Mouse (Mus musculus): ENCODE data around the gene Comtd1.

The Comtd1 gene

DNA sequence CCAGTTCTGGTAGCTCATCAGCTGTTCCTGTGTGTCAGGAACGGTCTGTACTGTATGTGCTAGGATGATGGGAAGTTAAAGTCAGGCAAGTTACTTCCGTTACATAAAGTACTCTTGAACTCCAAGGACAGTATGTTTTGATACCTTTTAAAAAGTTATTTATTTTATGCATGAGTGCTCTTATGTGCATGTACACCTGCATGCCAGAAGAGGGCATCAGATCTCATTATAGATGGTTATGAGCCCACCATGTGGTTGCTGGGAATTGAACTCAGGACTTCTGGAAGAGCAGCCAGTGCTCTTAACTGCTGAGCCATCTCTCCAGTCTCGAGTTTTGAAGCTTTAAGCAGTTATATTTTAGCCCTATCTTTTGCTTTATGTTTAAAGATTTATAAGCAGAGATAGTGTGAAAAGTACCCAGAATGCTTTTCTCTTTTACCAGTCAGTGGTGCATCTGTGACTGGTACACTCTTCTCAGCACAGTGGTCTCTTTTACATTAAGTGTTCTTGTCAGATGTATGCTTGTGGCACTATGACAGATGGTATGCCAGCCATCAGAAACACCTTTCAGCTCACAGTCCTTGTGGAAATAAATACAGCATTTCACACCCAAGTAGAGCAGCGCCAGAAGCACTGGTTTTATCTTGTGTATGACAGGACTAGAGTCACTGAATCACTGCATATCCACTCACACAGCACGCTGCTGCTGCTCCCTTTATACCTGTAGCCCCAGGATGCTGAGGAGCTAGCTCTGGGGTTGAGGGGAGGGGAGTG, 6.8 kb downstream of the Comtd1 start:
- intact Hi-C loops (cut with DNase I): no loop called here

DNA sequence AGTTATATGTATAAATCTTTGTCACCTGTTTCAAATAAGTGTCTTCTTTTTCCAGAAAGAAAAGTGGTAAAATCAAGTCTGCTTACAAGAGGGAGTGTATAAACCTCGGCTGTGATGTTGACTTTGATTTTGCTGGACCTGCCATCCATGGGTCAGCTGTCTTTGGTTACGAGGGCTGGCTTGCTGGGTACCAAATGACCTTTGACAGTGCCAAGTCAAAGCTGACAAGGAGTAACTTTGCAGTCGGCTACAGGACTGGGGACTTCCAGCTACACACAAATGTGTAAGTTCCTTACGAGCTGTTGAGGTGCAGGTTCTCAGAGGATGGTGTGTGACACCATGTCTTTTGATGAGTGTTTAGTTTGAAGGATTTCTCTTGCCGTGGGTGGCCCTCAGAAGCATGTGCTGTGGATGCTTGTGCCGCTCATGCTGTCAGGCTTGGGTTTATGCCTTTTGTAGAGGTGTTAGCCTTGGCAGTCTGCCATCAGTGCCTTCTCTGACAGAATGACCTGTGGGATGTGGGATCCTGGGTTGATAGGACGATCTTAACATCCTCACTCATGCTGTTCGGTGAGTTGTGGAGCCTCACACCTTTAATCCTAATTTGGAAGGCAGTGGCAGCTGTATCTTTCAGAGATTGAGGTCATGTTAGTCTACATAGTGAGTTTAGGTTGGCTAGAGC, 10.3 kb downstream of the Comtd1 start:
- intact Hi-C loops (cut with DNase I): no loop called here

DNA sequence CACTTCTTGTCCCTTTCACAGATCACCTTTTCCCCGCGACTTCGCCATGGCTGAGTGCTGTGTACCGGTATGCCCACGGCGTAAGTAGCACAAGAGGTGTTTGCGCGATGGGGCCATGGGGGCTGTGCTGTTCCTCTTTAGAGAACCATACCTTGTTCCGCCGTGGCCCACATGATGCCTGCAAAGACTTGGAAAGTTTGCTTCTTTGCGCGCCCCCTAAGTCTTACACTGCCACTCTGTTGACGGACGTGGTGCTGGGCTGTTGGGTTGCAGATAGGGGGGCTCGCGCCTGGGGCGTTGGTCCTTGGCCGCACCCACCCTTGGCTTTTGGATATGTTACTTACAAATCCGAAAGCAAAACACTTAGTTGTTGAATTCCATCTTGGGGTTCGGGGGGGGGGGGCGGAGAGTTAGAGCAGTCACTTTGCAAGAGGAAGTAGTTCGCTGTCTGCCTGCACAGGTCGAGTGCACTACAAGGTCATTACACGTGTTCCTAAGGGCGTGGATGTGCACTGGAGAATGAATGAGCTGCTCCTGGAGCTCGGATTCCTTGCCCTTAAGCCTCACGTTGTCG, 16.9 kb downstream of the Comtd1 start:
- intact Hi-C loops (cut with DNase I): loop anchor here (2.0 kb wide), 1 partner anchor 15 kb away; no protein-coding TSS in a partner anchor

DNA sequence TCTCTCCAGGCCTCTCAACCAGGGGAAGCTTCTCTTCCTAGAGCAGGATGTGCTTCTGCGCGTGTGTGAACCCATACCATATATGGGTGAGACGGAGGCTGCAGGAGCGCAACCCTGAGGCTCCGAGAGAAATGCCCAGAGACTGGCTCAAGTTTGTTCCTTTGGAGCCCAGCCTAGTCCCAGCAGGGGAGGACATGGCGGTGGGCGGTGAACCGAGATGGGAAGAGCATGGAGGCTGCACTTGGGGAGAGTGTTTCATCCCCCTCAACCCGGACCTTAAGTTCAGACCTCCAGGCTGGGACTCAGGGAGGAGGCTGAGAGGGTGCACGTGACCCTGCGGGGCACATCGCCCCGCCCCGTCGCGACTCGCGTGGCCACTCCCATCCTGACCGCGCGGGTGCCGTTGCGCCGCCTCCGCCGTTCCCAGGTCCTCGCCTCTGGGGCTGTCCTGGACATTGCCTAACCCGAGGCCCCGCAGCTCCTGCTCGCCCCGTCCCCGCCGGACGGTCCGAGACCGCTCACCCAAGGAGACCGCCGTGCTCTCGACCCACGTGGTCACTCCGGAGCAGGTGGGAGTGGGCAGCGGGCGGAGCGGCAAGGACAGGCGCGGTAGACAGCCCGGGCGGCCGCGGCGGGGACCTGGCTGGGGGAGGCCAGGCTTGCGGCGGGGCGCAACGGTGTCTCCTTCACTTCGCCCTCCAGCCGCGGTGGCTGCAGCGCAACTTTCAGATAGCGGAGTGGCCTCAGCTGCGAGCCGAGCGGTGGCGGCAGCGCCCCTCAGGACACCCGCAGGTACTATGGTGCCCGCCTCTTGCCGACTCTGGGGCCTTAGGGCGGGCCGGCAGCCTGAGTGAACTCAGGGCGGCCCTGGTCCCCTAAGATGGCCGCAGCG, 17.7 kb downstream of the Comtd1 start:
- intact Hi-C loops (cut with DNase I): loop anchor here (2.0 kb wide), 1 partner anchor 16 kb away; no protein-coding TSS in a partner anchor

DNA sequence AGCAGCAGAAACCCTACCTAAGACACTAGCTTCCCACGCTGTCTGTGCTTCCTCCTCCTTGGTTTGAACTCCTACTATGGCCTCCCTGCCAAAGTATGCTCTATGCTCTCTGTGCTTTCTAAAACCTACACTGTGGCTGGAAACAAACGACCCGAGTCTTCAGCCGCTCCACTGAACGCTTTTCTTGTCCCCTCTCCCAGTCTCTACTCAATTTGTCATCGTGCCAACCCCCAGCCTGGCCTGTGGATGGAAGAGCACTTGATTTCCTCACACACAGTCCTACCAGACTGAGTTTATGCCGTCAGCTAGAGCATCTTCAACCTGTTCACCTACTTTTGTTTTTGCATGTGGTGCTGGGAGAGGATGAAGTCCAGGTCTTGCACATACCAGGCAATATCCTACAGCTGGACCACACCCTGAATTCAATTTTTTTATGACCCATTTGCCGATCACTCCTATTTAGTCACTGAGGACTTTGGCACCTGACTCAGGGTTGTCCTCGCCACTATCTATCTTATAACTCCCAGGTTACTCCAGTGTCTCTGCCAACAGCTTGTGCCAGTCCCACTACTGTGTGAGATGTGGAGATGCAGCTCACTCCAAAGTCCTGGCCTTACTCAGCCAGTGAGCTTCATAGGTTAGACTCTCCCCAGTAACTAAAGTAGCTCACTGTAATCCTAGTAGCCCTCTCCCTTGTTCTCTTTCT, 22.8 kb downstream of the Comtd1 start:
- intact Hi-C loops (cut with DNase I): no loop called here

DNA sequence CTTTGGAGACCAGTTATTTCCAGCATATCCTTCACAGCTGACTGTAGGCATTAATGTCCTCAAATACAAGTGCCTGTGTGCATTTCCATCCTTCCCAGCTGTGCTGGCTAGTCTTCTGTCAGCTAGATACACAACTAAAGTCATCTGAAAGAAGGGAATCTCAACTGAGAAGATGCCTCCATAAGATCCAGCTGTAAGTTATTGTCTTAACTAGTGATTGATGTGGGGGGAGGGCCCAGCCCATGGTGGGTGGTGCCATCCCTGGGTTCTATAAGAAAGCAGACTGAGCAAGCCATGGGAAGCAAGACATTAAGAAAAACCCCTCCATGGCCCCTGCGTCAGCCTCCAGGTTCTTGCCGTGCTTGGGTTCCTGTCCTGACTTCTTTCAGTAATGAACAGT, 23.8 kb downstream of the Comtd1 start, which contains the start of gene Vdac2:
TSS of gene Vdac2 (plus strand) at position 301 of the 400 bp plus-strand sequence.
- intact Hi-C loops (cut with DNase I): no loop called here

DNA sequence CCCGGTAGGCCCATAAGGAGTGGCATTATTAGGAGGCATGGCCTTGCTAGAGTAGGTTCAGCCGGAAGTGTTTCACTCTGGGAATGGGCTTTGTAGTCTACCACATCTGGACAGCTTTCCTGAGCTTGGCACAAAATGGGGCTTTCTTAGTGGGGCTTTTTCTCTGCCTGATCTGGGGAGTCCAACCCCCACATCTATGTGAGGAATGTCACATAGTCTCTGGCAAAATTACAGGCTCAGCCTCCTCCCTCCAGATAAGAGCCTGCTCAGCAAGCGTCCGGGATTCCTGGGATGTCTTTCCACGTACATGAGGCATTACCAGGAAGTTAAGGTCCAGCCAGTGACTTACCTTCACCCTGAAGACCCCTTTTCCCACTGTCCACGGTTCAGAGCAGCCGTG, 24.9 kb downstream of the Comtd1 start:
- intact Hi-C loops (cut with DNase I): no loop called here

DNA sequence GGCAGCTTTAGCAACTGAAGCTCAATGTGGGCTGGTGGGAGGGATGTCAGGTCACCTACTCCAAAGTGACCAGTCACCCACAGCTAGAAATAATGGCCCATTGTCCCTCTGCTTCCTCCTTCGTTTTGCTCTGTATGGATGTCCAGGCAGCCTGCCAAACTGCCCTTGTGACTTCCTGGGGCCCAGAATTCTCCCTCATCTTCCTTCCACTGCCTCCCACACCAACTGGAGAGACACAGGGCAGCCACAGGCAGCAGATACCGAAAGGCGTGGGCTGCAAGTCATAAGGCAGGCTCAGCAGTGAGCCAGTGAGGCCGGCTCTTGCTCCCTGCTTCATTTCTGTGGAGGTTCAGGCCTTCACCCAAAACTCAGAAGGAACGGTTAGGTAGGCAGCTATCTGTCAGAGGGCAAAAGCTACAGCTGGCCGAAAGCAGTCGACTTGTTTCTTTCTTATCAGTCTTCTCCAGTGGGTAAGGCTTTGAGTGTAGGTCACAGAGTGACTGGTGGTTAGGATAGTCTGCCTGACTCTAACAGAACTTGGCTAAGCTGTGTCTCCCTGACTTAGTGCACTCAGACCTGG, 25.9 kb downstream of the Comtd1 start:
- intact Hi-C loops (cut with DNase I): no loop called here

DNA sequence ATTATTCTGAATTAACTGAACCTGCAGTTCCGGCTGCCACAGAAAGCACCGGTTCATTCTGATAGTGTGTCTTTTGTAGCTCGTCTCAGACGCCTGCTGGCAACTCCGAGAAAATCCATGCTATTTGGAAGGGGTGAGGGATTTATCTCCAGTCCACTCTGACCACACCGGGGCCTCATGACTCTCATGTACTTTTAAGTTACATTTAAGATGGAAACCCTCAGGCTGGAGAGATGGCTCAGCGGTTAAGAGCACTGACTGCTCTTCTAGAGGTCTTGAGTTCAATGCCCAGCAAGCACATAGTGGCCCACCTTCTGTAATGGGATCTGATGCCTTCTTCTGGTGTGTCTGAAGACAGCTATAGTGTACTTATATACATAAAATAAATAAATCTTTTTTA, 26.5 kb downstream of the Comtd1 start:
- intact Hi-C loops (cut with DNase I): no loop called here

DNA sequence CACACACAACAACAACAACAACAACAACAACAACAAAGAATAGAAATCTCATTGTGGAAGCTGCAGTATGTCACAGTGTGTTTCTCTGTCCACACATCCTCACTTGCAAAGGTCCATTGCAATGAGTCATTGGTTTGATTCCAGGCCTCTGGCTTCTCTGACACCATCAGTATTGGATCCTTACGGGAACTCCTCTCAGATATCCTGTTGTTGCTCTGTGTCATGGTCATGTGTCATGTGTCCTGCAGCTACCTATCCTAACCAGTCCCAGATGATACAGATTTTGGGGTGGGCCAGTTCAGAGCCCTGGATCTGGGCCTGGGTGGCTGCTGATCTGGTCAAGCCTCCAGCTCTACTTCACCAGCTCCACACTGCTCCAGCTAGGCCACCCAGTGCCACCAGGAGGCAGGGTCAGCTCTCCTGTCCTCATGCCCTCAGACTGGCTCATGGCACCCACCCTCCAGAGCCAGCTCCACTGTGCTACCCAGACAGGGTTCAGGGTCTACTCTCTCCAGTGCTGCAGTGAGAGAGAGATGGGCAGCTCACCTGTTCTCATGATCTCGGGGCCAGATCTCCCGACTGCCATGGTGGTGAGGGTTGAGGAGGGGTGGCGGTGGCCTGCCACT, 27.8 kb downstream of the Comtd1 start:
- intact Hi-C loops (cut with DNase I): no loop called here

DNA sequence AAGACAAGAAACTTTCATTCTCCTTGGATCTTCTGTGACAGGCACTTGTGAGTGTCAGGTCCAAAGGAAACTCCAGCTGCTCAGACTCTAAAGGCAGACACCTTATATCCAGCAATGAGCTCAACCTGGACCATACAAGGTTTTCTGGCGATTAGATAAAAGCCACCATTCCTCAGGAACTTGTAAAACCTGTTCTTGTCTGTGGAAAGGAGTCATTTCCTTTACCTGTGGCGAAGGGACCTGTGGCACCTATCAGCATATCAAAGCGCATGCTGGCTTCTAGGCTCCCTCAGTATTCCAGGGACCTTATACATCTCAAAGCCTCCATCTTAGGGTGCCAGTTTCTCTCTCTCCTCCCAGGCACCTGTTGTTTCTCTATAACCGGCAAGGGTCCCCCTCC, 31.3 kb downstream of the Comtd1 start:
- intact Hi-C loops (cut with DNase I): no loop called here

DNA sequence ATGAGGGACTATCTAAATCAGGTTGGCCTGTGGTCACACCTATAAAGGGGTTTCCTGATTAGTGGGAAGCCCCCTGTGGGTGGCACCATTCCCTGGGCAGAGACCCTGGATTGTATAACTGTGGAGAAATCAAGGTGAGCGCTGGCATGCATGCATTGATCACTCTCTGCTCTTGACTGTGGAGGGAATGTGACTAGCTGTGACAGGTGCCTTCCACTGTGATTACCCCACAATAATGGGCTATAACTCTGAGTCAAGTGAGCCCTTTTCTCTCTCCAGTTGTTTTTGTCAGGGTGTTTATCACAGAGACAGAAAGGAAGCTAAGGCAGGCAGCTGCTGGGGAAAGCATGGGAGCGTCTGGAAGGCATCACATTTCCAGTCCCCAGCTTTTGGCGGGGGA, 32.5 kb downstream of the Comtd1 start:
- intact Hi-C loops (cut with DNase I): no loop called here

DNA sequence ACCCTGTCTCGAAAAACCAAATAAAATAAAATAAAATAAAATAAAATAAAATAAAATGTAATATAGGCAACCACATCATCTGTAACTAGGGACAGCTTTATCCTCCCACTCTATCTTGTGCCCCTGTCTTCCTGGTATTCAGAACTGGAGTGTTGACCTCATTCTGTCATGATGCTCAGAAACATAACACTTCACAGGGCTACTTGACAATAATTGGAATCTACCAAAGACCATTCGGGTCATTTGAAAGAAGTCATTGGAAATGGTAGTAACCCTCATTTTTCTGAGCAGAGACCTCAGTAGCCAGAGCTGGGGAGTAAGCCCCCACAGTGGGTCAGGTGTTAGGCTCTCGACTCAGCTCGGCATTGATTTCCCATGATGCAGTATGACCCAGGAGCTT, 34.2 kb downstream of the Comtd1 start:
- intact Hi-C loops (cut with DNase I): no loop called here

DNA sequence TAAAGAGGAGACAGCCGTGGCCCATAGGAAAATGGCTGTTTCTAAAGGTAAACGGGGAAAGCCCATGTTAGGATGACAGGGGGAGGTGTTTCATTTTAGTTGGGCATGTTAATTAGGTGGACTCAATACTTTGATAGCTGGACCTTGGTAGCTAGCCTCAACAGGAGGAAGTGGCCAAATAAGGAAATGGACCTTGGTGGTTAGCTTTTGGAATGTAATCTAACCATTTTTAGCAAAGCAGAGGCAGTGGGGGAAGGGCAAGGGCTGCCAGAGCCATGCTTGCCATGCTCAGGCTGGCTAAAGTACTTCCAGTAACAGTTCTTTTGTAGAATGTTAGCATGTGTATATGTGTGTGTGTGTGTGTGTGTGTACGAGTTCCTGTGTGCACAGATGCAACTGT, 34.9 kb downstream of the Comtd1 start:
- intact Hi-C loops (cut with DNase I): no loop called here

DNA sequence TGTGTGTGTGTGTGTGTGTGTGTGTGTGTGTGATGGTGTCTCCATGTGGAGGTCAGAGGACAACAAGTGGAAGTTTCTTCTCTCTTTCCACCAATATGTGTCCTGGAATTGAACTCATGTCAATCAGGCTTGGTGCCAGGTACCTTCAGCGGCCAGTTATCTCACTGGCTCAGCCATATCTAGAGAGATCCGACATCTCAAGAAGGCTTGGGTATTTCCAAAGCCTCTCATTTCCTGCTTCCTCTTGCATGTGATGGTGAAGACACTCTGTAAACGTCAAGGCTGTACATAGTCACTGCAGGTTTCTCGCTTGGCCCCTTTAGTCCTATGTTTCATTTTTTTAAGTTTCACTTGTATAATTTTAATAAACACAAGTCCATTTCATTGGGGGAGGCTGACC, 35.6 kb downstream of the Comtd1 start:
- intact Hi-C loops (cut with DNase I): no loop called here

DNA sequence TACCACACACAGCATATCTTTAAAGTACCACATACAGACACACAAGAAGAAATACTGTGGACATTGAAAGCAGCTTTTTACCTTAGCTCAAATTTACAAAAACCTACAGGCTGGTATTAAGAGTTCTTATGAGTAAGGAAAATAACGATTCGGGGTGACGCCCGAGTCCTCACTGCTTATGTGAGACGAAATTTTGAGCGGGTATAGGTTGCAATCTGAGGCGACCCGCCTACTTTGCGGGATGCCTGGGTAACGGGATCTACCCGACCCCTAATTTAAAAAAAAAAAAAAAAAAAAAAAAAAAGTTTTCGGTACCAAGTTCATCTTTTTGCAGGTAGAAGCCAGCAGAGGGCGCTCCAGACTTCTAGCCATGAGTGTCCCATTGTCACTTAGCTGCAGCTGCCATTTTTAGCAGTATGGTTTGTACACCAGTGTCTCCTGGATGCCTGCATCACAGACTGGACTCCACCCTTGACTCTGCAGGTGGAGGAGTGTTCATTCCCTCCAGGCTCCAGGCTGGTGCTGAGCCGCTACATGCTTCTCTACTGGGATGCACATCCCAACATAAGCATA, 36.1 kb downstream of the Comtd1 start:
- intact Hi-C loops (cut with DNase I): loop anchor here (1.0 kb wide), 1 partner anchor 37 kb away; no protein-coding TSS in a partner anchor

DNA sequence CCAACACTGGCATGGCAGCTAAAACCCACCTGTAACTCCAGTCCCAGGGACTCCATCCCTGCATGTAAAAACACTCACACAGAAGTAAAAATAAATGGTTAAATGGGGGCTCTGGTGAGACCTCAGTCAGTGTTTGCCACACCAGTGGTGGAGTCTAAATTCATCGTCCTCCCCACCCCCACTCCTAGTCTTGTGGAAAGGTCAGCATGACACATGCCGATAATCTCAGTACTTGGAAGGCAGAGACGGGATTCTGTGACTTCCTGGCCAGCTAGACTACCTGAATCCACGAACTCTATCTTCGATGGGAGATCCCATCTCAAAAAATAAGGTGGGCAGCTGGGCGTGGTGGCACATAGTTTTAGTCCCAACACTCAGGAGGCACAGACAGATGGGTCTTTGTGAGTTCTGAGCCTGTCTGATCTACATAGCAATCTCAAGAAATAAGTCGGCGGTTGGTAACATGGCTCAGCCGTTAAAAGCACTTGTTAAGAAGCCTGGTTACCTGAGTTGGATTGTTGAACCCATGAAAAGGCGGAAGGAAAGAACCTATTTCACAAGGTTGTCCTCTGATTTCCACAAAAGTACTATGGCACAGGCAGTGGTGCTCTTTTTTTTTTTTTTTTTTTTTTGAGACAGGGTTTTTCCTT, 36.9 kb downstream of the Comtd1 start:
- intact Hi-C loops (cut with DNase I): loop anchor here (1.0 kb wide), 1 partner anchor 37 kb away; no protein-coding TSS in a partner anchor

DNA sequence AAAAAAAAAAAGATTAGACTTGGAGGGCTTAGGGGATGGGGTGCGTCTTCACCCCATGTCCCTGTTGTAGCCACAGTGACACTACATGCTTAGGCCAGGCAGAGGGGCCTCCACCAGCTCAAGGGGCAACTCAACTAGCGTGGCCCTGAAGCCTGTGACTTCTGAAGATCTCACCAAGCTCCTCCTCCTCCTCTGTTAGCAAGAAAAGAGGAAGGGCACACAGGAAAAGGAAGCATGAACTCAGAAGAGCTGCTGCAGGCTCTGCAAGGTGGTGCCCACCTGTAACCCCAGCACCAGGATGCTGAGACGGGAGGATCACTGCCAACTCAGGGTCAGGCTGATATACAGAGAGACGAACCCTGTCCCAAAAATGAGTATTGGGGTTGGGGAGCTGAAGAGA, 37.5 kb downstream of the Comtd1 start:
- intact Hi-C loops (cut with DNase I): no loop called here

DNA sequence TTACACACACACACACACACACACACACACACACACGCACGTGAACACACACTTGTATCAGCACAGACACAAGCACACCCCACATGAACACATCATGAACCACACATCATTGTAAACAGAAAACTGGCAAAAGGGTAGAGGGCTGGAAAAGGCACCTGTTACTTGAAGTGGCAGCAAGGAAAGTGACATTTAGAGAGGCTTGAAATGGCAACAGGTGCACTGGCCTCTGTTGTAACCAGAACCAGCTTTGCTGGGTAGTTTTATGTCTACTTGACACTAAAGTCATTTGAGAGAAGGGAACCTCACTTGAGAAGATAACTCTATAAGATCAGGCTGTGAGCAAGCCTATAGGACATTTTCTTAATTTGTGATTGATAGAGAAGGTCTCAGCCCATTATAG, 39.4 kb downstream of the Comtd1 start:
- intact Hi-C loops (cut with DNase I): loop anchor here (10.0 kb wide), 1 partner anchor 55 kb away; the partner anchor contains the start of genes Dusp13 and Samd8

All from adrenal gland (tissue).